Mouse (Mus musculus) megakaryocyte-erythroid progenitor cell, adult 5-6 weeks (primary cell): Measurements from ENCODE around the gene Gadd45b. TPM values are rescaled to one million over a fixed set of nuclear protein-coding genes. Genes with fewer than 3 reads are reported as not detected.
A peak's percentile ranks its signal among the peaks of the same experiment; 100 is the strongest.

Experiments used
- ATAC-seq: replicated peaks from 2 replicates; pipeline ENCODE4 v1.8.0; 2016; ENCODE audit warnings: mild to moderate bottlenecking, inconsistent platforms; ENCODE audit not compliant: severe bottlenecking, poor library complexity, low FRiP score, low TSS enrichment
- total RNA-seq, 2 experiments: library from RNA; stranded (forward) in 1 of 2; stranded (reverse) in 1 of 2; fragments of 200-1000, 215-1000 nt in 1 of 2; fragments of >200 nt in 1 of 2; fragmentation: Nextera tagmentation in 1 of 2; gene quantifications; 2 replicates each; pipeline ENCODE4 v1.2.3; 2014 to 2017

Gene Gadd45b
- total RNA-seq, 2 experiments from 2014 or later = 8.7 TPM; not detected in 1

DNA sequence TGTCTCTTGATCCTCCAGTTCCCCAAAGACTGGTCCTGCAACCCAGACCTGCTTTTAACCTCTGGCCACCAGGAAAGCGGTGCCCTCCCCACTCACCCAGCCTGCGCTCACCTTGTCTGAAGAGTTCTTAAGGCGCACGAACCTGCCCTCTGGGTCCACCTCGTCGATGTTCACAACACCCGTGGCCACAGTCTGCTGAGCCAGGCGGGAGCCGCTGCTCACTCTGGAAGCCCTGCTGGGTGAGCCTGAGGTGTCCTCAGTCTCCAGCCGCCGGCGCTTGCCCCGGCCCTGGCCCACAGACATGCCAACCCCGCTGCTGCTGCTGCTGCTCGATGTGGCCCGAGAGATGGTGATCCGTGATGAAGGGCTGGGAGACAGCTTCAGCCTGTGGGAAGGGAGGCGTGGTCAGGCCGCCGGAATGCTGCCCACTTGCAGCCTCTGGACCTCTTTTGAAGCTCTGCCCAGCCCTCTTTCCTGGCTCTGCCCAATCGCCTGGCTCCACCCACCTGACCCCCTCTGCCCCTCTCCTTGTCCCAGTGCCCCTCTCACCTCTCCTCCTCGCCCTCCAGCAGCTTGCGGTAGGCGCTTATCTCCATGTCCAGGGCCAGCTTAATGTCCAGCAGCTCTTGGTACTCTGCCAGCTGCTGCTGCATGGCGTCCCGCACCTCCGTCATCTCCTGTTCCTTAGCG is 25.7 kb upstream of the Gadd45b start:
- no peak for ATAC-seq

DNA sequence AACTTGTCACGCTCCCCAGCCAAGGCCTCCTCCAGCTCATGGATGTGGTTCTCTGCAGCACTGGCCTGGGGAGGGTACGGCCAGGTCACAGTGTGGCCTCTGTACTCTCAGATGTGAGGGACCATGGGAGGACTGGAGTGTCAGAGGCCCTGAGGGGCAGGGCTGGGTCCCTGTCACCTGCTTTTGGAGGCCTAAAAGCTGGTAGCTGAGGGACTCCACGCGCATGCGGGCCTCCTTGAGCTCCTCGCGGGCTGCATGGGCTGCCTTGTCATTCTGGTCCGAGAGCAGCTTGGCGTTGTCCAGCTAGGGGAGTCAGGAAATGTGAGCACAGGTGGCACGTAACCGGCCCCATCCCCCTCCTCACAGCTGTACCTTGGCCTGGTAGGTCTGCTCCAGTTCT is 25.2 kb upstream of the Gadd45b start:
- ATAC-seq = no peak

DNA sequence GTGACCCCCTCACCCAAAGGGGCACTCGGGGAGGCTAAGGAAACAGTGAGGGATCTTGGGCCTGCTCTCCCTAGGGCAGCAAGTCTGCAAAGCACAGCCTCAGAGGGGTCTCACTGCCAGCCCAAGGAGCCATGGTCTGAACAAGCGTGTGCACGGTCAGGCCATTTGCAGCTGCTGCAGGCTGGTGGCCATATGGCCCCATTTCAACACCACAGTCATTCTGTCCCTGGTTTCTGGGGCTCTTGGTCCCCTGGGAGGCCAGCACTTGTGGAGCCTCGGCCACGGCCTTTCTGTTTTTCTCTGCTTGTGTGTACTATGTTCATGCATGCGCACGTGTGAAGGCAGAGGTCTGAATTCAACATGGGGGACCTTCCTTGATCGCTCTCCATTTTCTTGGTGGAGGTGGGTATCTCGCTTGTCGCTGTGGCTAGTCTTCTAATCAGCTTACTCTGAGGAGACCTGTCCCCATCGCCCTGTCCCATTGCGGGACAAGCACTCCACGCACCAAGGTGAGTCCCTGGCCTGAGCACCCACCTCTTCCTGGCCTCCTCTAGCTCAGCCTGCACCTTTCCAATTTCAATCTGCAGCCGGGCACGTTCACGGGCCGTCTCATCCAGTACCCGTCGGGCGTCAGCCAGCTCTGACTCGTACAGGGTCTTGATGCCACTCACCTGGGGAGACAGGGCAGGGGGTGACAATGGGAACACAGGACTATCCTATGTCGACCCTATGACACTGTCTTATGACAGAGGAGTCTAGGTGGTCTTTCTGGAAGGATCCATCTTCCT is 20.3 kb upstream of the Gadd45b start:
- ATAC-seq = no peak

DNA sequence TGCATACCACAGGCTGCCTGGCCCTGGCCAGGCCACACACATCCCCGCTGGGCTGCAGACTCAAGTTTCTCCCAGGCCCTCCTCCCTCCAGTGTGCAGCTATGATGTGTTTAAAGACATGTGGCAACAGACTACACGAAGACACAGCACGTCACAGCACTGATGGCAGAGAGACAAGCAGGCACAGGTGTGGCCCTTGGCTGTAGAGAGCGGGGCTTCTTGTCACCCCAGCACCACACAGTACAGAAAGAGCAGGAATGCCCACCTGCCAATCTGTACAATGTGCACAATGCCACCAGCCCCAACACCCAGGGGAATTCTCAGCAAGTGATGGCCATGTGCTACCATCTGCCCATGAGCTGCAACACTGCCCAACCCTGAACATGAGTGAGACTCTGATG is 18.5 kb upstream of the Gadd45b start:
- ATAC-seq = no peak

DNA sequence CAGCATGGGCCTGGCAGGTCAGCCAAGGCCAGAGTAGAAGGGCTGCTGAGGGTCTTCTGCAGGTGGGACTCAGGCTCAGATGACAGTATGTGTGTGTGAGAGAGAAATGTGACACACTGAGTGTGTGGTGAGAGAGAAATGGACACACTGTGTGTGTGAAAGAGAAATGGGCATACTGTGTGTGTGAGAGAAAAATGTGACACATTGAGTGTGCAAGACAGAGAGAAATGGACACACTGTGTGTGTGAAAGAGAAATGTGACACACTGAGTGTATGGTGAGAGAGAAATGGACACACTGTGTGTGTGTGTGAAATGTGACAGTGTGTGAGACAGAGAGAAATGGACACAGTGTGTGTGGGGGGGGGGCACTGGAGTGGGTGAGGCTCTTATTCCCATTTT is 18.0 kb upstream of the Gadd45b start:
- ATAC-seq = no peak

DNA sequence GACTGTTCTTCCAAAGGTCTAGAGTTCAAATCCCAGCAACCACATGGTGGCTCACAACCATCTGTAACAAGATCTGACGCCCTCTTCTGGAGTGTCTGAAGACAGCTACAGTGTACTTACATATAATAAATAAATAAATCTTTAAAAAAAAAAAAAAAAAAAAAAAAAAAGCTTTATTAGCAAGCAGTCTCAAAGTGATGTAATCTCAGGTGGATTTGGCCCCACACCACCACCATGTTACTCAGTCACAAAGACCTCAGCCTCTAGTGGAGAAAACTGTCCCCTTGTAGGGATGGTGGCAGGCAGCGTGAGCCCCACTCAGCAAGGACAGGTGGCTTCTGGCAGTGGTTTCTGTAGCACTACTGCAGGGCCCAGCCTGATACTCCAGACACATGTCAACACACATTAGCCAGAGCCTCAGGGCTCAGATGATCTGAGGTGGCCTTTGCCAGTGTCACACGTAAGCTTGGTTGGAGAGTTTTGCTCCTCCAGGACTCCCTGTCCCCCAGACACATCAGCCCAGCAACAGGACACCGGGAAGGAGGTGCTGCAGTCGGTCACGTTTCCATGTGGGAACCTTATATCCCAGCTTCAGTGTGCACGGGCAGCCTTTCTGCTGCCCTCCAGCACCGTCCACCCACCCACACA is 16.4 kb upstream of the Gadd45b start:
- no peak for ATAC-seq

DNA sequence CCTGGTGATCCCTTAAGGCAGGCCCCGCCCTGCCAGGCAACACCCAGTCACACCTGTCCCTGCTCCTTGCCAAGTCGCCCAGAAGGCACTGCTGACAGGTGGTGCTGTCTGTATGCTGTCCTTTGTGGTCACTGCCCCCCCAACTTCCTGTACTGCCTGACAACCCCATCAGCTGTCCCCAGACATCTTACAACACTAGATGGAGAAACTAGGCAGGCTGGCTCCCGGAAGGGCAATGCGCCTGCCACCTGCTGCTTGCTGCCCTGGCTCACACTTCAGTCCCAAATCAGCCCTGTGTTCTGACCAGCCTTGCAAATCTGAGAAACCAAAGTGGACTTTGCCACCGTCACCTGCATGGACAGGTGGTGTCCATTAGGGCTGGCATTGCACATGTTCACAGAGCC is 15.6 kb upstream of the Gadd45b start:
- ATAC-seq = no peak

DNA sequence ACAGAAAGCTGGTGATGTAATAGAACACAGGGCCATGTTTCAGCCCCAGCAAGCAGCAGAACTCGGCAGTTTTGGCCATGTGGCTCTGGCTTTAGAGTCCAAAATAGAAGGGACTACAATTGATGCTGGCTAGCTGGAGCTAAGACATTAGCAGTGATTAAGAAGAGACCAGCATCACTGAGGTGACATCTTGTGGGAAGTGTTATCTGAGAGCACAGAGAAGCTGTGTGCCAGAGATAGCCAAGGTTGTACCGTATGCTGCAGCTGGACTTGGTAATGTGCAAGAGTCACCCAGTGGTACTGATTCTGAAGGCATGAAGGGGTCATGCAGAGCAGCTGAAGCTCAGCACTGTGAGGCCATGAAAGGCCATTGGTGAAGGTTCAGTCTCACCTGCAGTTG is 14.6 kb upstream of the Gadd45b start:
- no peak for ATAC-seq

DNA sequence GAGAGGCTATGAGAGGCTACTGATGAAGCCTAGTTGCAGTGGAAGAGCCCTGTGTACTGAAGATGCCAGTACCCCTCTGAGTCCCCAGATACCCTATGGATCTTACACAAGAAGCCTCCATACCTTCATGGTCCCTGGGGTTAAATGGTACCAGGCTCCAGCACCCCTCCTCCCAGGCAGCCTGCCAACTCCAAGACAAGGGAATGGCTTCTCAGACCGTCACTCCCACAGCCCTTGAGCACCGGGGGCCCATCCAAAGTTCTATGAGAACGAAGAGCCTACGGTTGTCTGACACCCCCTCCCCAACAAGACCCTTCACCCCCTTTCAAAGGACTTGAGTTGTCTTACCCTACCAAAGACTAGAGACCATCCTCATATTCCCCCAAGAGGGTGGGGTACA is 14.1 kb upstream of the Gadd45b start:
- no peak for ATAC-seq

DNA sequence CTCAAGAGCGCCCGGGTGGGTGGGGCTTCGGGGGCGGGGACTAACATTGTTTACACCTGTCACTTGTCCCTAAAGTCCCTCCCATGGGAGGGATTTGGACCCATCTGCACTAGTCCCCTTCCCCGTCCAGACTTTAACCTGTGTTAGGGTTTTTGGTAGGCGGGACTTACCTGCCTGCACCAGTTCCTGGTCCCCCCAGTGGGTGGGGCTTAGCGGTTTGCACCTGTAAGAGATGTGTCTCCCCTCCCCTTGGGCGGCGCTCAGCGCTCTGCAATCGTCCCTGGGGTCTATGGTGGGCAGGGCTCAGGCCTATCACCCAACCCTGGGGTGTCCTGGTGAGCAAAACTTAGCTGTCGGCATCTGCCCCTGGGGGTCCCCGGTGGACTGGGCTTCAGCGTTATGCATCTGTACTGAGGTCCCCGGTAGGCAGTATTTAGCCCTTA is 12.5 kb upstream of the Gadd45b start:
- peak; percentile 39; the same call in 1 of the 2 replicates for ATAC-seq

DNA sequence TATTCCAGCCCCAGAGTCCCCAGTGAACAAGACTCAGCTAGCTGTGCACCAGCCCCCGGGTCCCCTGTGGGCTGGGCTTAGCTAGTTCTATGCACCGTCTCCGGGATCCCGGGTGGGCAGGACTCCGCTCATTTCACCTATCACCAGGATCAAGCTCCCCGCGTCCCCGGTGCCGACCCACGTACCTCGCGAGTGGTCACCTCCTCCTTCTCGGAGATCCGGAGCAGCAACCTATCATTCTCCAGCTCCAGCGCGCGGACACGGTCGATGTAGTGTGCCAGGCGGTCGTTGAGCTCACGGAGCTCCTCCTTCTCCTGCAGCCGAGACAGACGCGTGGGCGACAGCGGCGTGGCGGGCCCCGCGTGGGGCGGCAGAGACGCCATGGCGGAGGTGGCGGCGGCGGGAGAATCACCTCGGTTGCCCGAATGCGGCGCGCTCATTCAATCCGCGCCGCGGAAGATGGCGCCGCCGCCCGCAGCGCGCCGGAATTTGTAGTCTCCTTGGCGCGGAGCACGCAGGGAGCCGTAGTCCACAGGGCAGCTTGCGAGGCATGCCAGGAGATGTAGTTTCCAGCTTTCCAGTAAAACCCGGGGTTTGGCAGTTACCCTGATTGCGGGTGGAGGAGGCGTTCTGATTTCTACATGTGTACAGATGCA is 12.0 kb upstream of the Gadd45b start, which contains the start of gene Lmnb2:
Gene Lmnb2 (minus strand): TSS at position 467 of the 656 bp plus-strand sequence.
- peak; percentile 48 for ATAC-seq

DNA sequence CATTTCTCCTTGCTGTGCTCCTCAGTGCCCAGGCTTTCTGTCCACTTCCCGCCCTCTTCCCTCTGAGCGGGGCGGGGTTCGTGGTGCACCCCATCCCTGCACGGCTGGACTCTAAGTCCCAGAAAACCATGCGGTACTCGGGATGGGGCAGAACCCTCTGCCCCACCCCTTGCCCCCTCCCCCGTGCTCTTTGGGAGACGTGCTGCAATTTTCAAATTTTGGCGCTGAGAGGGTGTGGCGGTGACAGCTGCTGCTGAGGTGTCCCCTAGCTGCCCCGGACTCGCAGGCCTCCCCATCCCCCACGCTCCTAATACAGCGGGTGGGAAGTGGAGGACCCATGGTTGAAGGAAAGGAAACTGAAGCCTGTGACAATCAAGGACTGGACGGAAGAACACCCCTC is 8.0 kb upstream of the Gadd45b start:
- ATAC-seq = no peak; the same call in 1 of the 2 replicates

DNA sequence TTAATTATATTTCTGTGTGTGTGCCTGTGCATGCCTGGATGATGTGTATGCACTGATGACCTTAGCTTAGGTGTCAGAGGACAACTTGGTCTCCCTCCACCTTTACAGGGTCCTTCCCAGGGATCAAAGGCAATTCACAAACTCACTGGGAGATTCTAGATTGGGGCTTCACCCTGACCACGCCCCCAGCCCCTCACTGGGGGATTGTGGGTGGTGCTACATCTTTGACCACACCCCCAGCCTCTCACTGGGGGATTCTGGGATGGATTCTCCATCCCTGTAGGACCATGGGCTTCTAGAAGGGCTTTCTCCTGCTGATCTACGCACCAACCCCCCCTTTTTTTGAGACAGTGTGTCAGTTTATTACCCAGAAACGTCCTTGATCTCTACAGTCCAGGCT is 4.4 kb upstream of the Gadd45b start:
- ATAC-seq = no peak

DNA sequence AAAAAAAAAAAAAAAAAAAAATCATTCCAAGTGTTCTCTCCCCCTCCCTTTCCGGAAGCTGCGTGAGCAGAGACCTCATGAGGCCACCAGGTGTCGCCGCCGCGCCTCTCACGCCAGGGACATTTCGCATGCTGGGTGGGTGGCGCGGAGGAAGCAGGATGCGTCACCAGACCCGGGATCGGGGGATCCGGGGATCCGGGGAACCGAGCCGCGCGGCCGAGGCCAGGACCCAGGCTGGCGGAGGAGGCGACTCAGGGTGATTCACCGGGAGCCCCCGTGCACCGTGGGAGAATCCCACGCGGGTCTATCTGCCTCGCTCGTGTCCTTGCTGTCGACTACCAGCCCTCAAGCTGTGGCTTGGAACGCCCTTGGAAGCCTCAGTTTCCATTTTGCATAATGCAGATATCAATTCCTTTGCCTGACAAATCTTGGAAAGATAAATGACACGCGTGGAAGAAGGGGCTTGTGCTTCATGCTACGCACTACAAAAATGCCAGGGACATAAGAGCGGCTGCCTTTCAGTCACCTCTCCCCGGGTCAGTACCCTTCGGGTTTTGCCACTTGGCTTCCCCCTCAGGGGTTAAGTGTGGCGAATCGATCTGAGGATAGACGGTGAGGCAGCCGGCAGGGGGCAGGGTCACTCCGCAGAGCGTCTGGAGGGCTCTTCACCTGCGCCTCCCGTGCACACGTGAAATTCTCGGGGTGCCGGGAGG is 1.1 kb upstream of the Gadd45b start:
- peak; percentile 60 for ATAC-seq

DNA sequence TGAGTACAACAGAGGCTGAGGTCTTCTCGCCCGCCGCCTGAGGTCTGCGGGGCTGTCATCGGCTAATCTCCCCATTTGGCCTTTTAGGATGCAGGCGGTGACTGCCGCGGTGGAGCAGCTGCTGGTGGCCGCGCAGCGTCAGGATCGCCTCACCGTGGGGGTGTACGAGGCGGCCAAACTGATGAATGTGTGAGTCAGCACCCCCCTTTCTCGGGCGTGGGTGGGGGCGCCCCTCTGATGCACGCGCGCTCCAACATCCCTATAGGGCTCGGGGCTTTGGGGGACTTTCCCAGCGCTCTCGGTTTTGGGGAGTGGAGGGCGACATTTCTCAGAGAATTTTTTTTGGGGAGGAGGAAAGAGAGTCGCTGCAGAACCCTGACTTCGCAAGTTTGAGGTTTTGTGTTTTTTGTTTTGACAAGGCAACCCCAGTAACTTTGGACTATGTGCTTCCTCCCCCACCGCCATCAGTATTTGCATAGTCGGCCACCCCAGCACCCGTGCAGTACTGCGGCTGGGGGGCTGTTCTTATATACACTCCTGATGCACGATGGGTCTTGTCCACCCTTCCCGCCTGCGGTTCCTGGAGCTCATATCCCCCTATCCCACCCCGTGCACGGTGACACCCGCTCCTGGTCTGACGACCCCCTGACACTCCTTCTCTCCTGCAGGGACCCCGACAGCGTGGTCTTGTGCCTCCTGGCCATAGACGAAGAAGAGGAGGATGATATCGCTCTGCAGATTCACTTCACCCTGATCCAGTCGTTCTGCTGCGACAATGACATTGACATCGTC is 684 bp downstream of the Gadd45b start:
- ATAC-seq = peak; percentile 20; the same call in 1 of the 2 replicates

DNA sequence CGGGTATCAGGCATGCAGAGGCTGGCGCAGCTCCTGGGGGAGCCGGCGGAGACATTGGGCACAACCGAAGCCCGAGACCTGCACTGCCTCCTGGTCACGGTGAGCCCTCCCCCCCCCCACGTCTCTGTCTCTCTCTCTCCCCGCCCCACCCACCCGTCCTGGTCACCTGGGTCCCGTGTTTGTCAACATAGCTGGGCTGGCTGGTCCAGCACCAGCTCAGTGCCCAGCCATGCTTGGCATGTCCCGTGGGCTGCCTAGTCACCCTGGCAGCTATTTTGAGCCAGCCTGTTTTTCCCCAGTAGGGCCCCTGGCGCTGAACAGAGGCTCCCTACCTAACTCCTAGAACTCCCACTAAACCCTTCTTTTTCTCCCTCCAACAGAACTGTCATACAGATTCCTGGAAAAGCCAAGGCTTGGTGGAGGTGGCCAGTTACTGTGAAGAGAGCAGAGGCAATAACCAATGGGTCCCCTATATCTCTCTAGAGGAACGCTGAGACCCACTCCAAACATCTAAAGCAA is 1.3 kb downstream of the Gadd45b start:
- no peak for ATAC-seq

DNA sequence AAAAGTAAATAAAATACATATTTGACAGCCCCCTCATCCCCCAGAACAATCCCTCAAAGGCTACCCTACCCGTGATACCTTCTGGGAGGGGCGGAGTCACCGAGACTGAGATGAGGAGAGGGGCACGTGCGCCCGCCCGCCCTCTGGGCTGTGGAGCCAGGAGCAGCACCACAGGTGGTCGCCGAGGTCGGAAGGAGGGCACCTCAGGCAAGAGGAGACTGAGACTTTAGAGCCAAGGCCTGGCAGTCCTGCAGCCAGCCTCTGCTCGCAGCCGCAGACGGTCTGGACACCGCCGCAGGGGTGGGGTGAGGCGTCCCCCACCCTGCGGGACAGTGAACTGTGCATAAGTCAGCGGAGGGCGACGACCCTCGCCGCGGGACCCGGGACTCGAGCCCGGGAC is 1.8 kb downstream of the Gadd45b start:
- no peak for ATAC-seq

DNA sequence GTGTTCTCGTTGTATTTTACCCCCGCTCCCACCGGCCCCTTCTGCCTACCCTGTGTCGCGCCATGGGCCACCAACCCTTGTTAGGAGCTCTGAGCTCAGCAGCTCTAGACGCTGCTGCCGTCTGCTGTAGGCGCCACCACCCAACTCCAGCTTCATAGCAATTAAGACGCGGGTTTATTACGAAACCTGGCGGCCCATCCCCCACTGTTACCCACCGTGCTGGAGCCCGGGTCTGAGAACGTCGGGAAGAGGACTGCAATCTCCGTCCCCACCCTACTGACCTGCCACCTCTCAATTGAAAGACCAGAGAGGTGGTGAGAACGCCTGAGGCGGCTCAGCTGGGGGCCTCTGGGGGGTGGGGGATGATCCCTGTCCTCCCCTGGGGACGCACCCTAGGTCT is 2.3 kb downstream of the Gadd45b start:
- no peak for ATAC-seq
